In the genomic region with DNA sequence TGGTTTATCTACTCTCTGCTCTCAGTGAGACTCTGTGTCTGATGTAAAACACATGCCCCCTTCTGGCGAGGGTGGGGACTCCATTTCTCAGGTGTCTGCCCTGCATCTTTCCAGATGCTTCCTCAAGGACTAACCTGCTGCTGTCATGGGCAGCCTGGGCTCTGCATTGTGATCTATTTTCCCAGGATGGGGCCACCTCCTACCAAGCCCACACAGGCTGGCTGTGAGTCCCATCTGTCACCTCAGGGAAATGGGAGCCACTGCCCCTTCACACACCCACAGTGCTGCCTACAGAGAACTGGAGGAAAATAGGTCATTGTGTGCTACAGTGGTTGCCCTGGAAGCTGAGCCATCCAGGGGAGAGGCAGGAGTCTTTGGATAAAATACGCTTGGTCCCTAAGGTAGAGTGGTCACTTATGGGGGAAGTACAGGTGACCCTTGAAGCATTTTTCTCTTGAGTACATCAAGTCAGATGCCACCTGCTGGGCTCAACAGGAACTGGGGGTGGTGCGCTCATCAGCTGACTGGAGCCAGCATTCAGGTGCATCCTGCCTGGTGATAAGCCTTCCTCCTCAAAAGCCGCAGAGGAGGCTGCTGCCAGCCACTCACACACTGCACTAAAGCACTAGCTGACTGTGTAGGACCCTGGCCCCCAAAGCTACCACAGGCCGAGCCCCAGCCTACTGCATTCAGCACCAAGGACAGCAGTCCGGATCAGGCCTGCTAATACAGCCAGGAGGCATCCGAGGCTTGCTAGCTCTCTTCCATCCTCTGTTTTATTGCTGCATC, we compare ENCODE assay signal across 9 mouse cellular contexts. TPM values are rescaled to one million over a fixed set of nuclear protein-coding genes. Genes with fewer than 3 reads are reported as not detected.
DNase-seq lines count a peak whose midpoint lies in the region; ATAC-seq and TF ChIP-seq lines count a peak whose summit lies in the region.
"Had no signal": no experiment of that assay in that cellular context is flagged by ENCODE, and none has a peak within 500 bp of the region (broad histone marks: within the 10 kb centered on the region; RNA-seq: fewer than 3 reads in every experiment).

No protein-coding gene starts in this region.

- no peaks in the 10 kb centered on the region for H3K9me3 ChIP-seq in forebrain, embryonic 15.5 days
- H3K9me3 ChIP-seq: liver, embryonic 13.5 days had no signal

- no peaks in the 10 kb centered on the region for H3K4me1 ChIP-seq in bone marrow, adult 2 months (ENCODE audit: control insufficient read depth, insufficient read depth, low read length)
- peaks cover 32% of the 10 kb centered on the region for H3K4me1 ChIP-seq in forebrain, embryonic 15.5 days
- H3K4me1 ChIP-seq: liver, embryonic 13.5 days had no signal

- no peaks in the 10 kb centered on the region for H3K36me3 ChIP-seq in forebrain, embryonic 15.5 days
- H3K36me3 ChIP-seq: liver, embryonic 13.5 days had no signal

- ATAC-seq in forebrain, embryonic 15.5 days (replicated peaks): 0 out of 2 replicates have a peak, but pooled peaks have one; percentile 13
- peak; percentile 21; the same call in 1 of the 2 replicates for ATAC-seq in megakaryocyte, adult 5-6 weeks (ENCODE audit: poor library complexity, severe bottlenecking)

- no peak overlapping the region for H3K9ac ChIP-seq in forebrain, embryonic 15.5 days (replicated peaks)
- H3K9ac ChIP-seq: liver, embryonic 13.5 days had no signal

- TF ChIP-seq CTCF in bone marrow, adult 2 months (IDR thresholded peaks at IDR 0.05; ENCODE audit: control insufficient read depth, insufficient read depth, low read length): peak; percentile 14; the same call in 1 of the 2 replicates

- intact Hi-C loops in gastrocnemius, postnatal 36 days (cut with DNase I): no loop called here

- H3K4me3 ChIP-seq in bone marrow, adult 2 months (replicated peaks; ENCODE audit: control insufficient read depth, low read depth, low read length): no peak overlapping the region
- no peak overlapping the region for H3K4me3 ChIP-seq in forebrain, embryonic 15.5 days
- H3K4me3 ChIP-seq: liver, embryonic 13.5 days had no signal

- 14% methylated on average over 7 of the region's 7 CpGs for WGBS in bone marrow, adult 2 months
- 50% methylated on average over 7 of the region's 7 CpGs for WGBS in forebrain, embryonic 15.5 days

- TF ChIP-seq POLR2A in bone marrow, adult 2 months (IDR thresholded peaks at IDR 0.05; ENCODE audit: borderline replicate concordance, control insufficient read depth, low read depth, low read length): no peak

- H3K4me2 ChIP-seq in forebrain, embryonic 15.5 days (replicated peaks): no peak overlapping the region
- H3K4me2 ChIP-seq: liver, embryonic 13.5 days had no signal

- H3K27me3 ChIP-seq in forebrain, embryonic 15.5 days: no peaks in the 10 kb centered on the region
- H3K27me3 ChIP-seq: liver, embryonic 13.5 days had no signal

- peak; percentile 29 for DNase-seq in gastrocnemius, postnatal 10 days
- DNase-seq in gastrocnemius, postnatal 36 days: no peak
- DNase-seq in 416B (ENCODE audit: low read depth): peak; percentile 62
- peak; percentile 29 to 42 for DNase-seq in thymus, adult 18-20 months
- no peak for DNase-seq in T-cell, adult 2 months (ENCODE audit: low spot score)
- DNase-seq: liver, embryonic 13.5 days had no signal

- no peak overlapping the region for H3K27ac ChIP-seq in bone marrow, adult 2 months (ENCODE audit: control insufficient read depth, insufficient read depth, low read depth, low read length, poor library complexity)
- H3K27ac ChIP-seq in forebrain, embryonic 15.5 days (replicated peaks): no peak overlapping the region
- H3K27ac ChIP-seq: liver, embryonic 13.5 days had no signal

RNA-seq across cellular contexts. Expression of gene Brsk2, which starts 23.5 kb away (rescaled TPM):
- 1 to 10 TPM in 1 of 2 experiments, under 1 TPM in 1; 0.85 to 1.1 TPM for total RNA-seq in gastrocnemius, postnatal 10 days (2021)
- total RNA-seq in gastrocnemius, postnatal 36 days (2021): under 1 TPM; 0.10 to 0.37 TPM
- polyA plus RNA-seq in bone marrow, adult 2 months (2011; ENCODE audit: insufficient read depth, insufficient read length, low replicate concordance, missing spikeins): not detected in 2 replicates
- polyA plus RNA-seq in forebrain, embryonic 15.5 days (2015; fragmentation: Nextera tagmentation; extraction: Ambion mirVana): 23.1 and 25.8 TPM in 2 replicates
- total RNA-seq in megakaryocyte, adult 5-6 weeks (2015): not detected in 2 replicates
- not detected in 2 replicates for total RNA-seq in megakaryocyte, adult 5-6 weeks (2017)

RNA-seq across cellular contexts. Expression of gene Tollip, which starts 54.7 kb away (rescaled TPM):
- 10 to 100 TPM; 28.9 to 29.3 TPM for total RNA-seq in gastrocnemius, postnatal 10 days (2021)
- total RNA-seq in gastrocnemius, postnatal 36 days (2021): 10 to 100 TPM; 26.0 to 31.0 TPM
- 19.7 and 30.1 TPM in 2 replicates for polyA plus RNA-seq in bone marrow, adult 2 months (2011; ENCODE audit: insufficient read depth, insufficient read length, low replicate concordance, missing spikeins)
- 84.4 and 87.9 TPM in 2 replicates for polyA plus RNA-seq in forebrain, embryonic 15.5 days (2015; fragmentation: Nextera tagmentation; extraction: Ambion mirVana)
- total RNA-seq in megakaryocyte, adult 5-6 weeks (2015): 29.0 and 30.9 TPM in 2 replicates
- total RNA-seq in megakaryocyte, adult 5-6 weeks (2017): 30.7 and 38.7 TPM in 2 replicates

Comparison
In these comparisons a context has a peak if more than half of its experiments do, and no peak if none do; other contexts are left out.
1. DNase-seq: peak in gastrocnemius, postnatal 10 days (single experiment), 416B (single experiment) and thymus, adult 18-20 months (2 of 2); none in gastrocnemius, postnatal 36 days (0 of 2) and T-cell, adult 2 months (single experiment).